Mouse (Mus musculus): ENCODE data around the gene Znhit2. TPM values are rescaled to one million over a fixed set of nuclear protein-coding genes. Genes with fewer than 3 reads are reported as not detected.

The Znhit2 gene
- polyA plus RNA-seq, 3 experiments from 2014 or later, result 5.6 to 11.5 (median 9.4) TPM

DNA sequence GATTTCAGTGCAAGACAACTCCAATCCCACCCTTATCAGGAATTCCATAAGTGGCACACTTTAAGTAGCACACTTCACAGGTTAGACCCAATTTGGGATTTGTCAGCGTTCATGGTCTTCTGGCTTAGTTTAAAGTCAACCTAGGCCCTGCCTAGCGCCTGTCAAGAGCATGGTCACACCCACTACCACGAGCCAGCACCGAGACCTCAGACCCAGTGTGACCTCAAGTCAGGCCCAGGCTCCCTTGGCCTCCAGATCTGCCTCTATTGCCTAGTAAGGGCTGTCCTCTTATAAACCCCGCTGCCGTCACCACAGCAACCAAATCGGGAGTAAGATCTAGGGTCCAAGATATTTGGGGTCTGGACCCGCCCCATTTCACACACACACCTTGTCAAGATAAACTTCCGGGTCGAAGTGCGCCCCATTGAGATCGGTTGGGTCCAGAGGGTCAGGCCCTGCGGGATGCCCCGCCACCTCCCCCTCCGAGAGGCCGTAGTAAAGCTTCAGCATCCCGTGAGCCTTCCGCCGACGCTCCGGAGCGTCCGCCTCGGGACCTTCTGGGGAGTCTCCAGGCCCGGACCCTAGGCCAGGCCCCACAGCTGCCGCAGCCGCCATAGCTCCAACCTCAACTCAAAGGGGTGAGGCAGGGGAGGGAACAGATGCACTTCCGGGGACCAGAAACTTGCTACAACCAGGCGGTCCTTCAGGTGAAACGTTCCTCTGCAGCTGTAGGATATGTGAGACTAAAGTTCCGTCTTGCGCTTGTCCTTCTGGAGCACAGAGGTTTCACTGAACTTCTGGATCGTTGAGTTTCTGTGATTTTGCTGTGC lies 15.8 kb downstream of the Znhit2 start, which contains the start of gene Vps51:
Gene Vps51, minus strand, starts transcription at position 668 of the 830 bp plus-strand sequence.
- peak; percentile 96 for ATAC-seq

DNA sequence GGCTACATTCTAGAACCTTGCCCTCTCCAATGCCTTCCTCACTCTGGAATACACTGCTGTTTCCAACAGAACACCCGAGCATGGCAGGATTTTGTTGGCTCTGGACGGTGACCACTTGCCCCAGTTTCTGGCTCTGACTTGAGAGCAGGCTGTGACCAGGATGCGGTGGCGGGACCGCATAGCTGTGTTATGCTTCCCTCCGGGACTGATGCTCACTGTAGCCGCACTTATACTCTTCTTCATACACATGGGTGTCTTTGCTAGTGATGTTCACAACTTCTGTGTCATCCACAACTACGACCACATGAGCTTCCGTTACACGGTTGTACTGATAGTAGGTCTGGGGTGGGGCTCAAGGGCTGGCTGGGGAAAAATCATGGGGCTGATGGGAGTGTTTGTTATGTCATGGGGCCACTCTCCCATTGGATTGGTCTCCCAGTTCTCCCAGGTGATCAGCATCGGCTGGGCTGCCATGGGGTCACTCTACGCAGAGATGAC lies 19.0 kb downstream of the Znhit2 start, which contains the start of gene Tmem262:
Gene Tmem262, plus strand, starts transcription at position 51 of the 498 bp plus-strand sequence.
- ATAC-seq, result no peak

DNA sequence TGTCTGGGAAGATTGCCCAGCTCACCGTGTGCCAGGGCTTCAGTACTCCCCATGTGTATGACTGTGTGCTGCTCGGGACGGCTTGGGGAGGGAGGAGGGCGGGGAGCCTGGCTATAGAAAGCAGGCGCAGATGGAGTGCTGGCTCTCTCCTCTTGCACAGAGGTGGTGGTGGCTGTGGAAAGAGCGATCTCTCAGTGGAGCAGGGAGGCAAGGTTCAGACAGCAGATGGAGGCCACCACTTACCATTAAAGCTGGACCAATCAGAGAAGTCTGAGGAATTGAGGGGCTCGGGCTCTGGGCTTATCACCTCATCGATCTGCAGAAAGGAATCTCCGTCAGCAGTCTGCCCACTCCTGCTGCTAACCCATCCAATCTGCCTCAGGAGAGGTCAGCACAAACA lies 21.2 kb downstream of the Znhit2 start, which contains the start of gene Gm28374:
Gene Gm28374, minus strand, starts transcription at position 101 of the 400 bp plus-strand sequence.
- no peak for ATAC-seq

DNA sequence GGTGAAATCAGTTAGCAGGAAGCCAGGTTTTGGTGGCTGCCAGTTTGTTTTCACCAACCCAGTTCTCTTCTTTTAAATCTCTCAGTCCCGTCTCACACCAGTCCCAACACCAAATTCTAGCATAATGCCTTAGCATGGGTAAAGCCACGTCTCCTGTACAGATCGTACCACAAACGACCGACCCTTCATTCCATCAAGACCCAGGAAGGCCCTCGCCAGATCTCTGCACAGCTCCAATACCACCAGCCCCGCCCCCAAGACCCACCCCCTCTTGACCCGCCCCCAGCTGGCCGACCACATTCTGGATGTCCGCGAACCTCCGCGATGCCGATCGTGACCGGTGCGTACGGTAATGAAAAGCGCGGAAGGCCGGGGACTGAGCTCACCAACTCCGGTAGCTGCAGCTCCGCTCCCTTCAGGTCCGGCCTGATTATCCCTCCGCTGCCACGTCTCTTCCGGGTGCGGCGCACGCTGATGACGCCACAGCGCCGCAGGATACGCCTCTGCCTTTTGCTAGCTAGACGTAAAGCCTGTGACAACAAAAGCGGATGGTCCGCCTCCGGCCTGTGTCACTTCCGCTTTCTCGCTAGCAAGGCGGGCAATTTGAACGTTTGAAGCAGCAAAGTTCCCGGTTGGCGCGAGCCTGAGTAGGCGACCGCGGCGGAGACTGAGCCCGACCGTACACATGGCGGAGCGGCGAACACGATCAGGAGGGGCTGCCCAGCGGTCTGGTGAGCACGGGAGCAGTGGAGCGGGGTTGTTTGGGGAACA lies 23.7 kb downstream of the Znhit2 start, which contains the start of the genes Zfpl1 and Cdca5:
Gene Zfpl1, minus strand, starts transcription at position 479 of the 771 bp plus-strand sequence.
Gene Cdca5, plus strand, starts transcription at position 506 of the 771 bp plus-strand sequence.
- ATAC-seq, result peak; percentile 87

DNA sequence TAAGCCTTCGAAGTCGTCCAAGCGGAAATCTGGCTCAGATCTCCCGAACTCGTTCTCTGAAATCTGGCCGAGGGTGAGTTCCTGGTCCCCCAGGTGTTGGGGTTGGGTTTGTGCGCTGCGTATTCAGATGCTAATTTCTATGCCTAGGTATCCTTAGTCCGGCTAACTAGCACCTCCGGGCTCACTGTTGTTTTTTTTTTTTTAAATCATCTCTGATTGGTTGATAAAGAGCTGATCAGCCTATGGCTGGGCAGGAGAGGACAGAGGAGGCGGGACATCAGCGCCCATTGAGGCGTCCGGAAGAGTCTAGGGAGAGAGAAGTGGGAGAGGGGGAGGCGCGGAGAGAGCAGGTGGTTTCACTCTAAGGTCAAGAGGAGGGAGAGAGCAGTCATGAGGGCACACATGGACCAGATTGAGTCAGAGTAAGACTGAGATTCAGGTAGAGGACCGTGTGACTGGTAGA lies 24.5 kb downstream of the Znhit2 start:
- ATAC-seq, result peak; percentile 86

DNA sequence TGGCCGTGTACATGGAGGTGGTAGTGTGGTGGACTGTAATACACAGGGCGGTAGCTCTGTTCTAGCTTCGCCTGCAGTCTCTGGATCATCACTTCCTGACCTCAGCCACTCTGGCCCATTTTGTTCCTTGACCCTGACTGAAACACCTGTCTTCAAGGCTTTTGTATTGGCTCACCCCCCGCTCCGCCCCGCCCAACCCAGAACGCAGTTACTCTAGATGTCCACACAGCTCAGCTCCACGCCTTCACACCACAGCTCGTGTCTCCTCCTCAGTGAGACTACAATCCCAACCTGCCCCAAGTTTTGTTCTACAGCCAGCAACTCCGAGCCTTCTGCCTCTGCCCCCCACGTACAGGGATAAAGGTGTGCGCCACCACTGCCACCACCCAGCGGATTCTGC lies 27.8 kb downstream of the Znhit2 start:
- no peak for ATAC-seq

DNA sequence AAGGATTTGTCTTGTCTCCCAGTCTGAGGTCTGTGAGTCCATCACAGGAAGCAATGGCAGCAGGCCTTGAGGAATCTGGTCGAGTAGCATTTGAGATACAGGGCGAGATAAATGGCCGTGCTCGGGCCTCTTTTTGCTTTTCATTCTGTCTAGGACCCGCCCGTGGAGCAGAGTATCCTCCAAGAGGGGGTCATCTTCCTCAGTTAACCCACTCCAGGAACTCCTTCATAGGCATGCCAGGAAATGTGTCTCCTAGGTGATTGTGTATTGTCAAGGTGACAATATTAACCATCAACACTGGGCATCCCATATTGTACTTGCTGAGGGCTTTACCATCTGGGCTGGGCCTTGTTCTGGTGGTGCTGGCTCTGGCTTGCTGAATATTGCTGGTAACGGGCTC lies 33.1 kb downstream of the Znhit2 start, which contains the start of gene AC131692.1:
Gene AC131692.1, plus strand, starts transcription at position 301 of the 400 bp plus-strand sequence.
- no peak for ATAC-seq

DNA sequence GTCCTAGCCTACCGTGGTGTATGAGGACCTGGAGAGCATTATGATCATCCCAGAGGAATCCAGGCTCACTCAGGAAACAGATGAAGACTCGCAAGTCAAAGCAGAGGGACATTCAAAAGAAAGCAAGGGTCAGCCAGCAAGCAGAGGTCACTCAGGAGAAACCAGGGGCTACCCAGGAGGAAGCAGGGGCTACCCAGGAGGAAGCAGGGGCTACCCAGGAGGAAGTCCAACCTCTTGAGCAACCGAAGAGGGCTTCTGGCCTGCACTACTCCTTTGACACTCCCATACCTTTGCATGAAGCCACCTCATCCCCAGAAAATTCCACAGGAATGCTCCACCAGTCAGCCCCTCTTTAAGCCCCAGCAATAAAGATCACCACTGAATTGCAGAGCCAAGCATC lies 36.9 kb downstream of the Znhit2 start:
- ATAC-seq, result no peak

DNA sequence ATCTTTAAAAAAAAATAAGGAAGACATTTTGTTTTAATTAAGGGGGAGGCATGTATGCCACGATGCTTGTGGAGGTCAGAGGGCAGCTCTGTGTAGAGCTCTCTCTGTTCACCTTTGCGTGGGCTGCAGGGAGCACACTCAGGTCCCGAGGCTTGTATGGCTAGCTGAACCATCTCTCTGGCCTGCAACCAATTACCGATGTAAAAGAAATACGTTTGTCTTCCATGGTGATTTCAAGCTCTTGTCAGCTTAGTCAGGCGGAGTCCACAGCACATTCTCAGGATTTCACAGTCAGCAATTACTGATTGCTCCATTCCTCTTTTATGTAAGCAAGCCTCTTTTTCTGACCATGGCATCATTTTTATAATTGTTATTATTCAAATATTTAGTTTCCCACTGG lies 40.2 kb downstream of the Znhit2 start:
- ATAC-seq, result no peak

DNA sequence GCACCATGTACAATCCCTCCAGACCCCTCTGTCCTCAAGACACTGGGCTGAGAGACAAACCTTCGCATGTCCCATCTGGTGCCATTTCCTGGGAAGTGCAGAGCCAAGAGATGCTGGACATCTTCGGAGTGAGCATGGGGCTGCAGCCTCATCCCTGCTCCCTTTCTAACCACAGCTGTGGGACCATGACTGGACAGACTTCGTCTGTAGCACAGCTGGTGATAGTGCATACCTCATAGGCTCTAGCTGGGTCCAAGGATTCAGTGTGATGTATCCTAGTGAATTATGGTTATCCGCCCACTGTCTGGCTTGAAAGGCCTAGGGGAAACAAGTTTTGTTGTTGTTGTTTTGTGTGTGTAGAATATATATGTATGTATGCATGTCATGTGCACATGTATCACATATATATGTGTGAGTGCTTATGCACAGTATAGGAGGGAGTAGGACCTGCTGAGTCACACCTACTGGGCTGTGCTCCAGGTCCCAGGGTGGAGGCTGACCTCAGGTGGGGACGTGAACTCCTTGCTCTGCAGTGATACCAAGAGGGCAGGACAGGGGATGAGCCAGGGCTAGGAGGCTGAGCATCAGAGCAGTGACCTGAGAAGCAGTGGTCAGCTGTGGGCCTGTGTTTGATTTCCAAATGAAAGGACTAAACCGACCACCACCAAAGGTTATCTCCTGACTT lies 41.3 kb downstream of the Znhit2 start:
- no peak for ATAC-seq

DNA sequence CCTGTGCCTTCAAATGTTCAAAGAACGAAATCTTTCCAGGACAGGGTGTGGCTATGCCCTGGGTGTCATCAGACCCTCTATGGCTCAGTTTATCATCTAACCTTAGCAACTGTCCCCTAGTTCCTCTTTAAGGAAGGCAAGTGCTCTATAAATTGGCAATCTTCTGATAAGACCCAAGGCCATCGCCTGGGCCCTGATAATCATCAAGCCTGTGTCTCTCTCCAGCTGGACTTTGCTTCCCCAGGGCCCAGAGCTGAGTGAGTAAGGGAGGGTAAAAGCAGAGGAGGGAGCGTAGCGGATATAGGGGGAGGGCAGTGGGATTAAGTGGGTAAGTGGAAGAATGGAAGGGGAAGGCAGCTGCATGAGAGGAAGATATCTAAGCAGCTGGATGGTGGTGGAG lies 43.5 kb downstream of the Znhit2 start:
- ATAC-seq, result no peak

DNA sequence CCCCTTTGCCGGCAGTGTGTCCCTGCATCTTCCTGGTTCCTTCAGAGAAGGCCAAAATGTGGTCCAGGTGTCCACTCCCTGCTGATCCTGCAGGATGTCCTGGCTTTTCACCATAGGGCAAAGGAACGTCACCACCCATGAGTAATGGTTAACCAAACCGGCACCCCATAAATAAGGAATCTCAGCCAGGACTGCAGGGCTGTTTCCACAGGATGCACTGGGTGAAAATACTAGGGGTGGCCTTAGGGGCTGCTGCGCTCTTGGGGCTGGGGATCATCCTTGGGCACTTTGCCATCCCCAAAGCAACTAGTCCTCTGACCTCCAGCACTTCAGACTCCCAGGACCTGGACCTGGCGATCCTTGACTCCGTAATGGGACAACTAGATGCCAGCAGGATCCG lies 44.6 kb downstream of the Znhit2 start, which contains the start of gene Naaladl1:
Gene Naaladl1, plus strand, starts transcription at position 197 of the 400 bp plus-strand sequence.
- no peak for ATAC-seq

Other genes with a start within 250 kb of the Znhit2 start
- 10 to 100 TPM; 57.3 to 71.3 (median 60.1) TPM for gene Frmd8, start 185.9 kb upstream of the Znhit2 start, polyA plus RNA-seq (2017; shearing (Covaris generic))
- 10 to 100 TPM; 48.8 to 54.8 (median 54.1) TPM for gene Slc25a45, start 183.4 kb upstream of the Znhit2 start, polyA plus RNA-seq (2017; shearing (Covaris generic))
- gene Tigd3, start 167.0 kb upstream of the Znhit2 start, polyA plus RNA-seq (2017; shearing (Covaris generic)), result 1 to 10 TPM in 1 of 3 experiments, under 1 TPM in 2; 0.36 to 1.1 (median 0.66) TPM
- 100 to 1,000 TPM; 157 to 198 (median 189) TPM for gene Dpf2, start 148.2 kb upstream of the Znhit2 start, polyA plus RNA-seq (2017; shearing (Covaris generic))
- under 1 TPM in 2 of 3 experiments, not detected in 1; 0.32 to 0.52 TPM for gene Cdc42ep2, start 136.4 kb upstream of the Znhit2 start, polyA plus RNA-seq (2017; shearing (Covaris generic))
- gene Pola2, start 97.0 kb upstream of the Znhit2 start, polyA plus RNA-seq (2017; shearing (Covaris generic)), result 10 to 100 TPM; 14.2 to 20.4 (median 14.7) TPM
- not detected for gene Slc22a20, start 75.0 kb upstream of the Znhit2 start, polyA plus RNA-seq (2017; shearing (Covaris generic))
- gene Capn1, start 45.3 kb upstream of the Znhit2 start, polyA plus RNA-seq (2017; shearing (Covaris generic)), result 10 to 100 TPM; 41.9 to 48.2 (median 44.7) TPM
- gene Syvn1, start 14.6 kb upstream of the Znhit2 start, polyA plus RNA-seq (2017; shearing (Covaris generic)), result 10 to 100 TPM; 12.6 to 16.5 (median 16.2) TPM
- 10 to 100 TPM; 36.6 to 40.3 (median 36.7) TPM for gene Mrpl49, start 3.4 kb upstream of the Znhit2 start, polyA plus RNA-seq (2017; shearing (Covaris generic))
- gene Fau, start 3.3 kb upstream of the Znhit2 start, polyA plus RNA-seq (2017; shearing (Covaris generic)), result 1,000 to 10,000 TPM; 1,798 to 3,866 (median 2,409) TPM
- gene Tm7sf2, start 7.2 kb downstream of the Znhit2 start, polyA plus RNA-seq (2017; shearing (Covaris generic)), result 1 to 10 TPM; 5.6 to 7.2 (median 6.9) TPM
- gene Vps51, start 16.0 kb downstream of the Znhit2 start, polyA plus RNA-seq (2017; shearing (Covaris generic)), result 10 to 100 TPM; 29.3 to 35.6 (median 31.5) TPM
- not detected for gene Tmem262, start 18.8 kb downstream of the Znhit2 start, polyA plus RNA-seq (2017; shearing (Covaris generic))
- gene Gm28374, start 21.1 kb downstream of the Znhit2 start, polyA plus RNA-seq (2017; shearing (Covaris generic)), result 1 to 10 TPM in 1 of 3 experiments, under 1 TPM in 1, not detected in 1; 0.77 to 1.1 TPM
- 10 to 100 TPM; 32.0 to 47.2 (median 36.9) TPM for gene Zfpl1, start 23.8 kb downstream of the Znhit2 start, polyA plus RNA-seq (2017; shearing (Covaris generic))
- gene Cdca5, start 23.8 kb downstream of the Znhit2 start, polyA plus RNA-seq (2017; shearing (Covaris generic)), result 10 to 100 TPM in 1 of 3 experiments, 1 to 10 TPM in 2; 2.4 to 24.7 (median 4.4) TPM
- under 1 TPM in 1 of 3 experiments, not detected in 2; 0.48 TPM for gene AC131692.1, start 33.2 kb downstream of the Znhit2 start, polyA plus RNA-seq (2017; shearing (Covaris generic))
- under 1 TPM in 1 of 3 experiments, not detected in 2; 0.33 TPM for gene Naaladl1, start 44.6 kb downstream of the Znhit2 start, polyA plus RNA-seq (2017; shearing (Covaris generic))
- gene Sac3d1, start 57.5 kb downstream of the Znhit2 start, polyA plus RNA-seq (2017; shearing (Covaris generic)), result 1 to 10 TPM; 1.4 to 4.4 (median 3.3) TPM
- 10 to 100 TPM; 17.2 to 21.8 (median 20.4) TPM for gene Snx15, start 67.1 kb downstream of the Znhit2 start, polyA plus RNA-seq (2017; shearing (Covaris generic))
- not detected for gene Batf2, start 79.8 kb downstream of the Znhit2 start, polyA plus RNA-seq (2017; shearing (Covaris generic))
- 10 to 100 TPM; 14.3 to 31.0 (median 21.9) TPM for gene Arl2, start 80.4 kb downstream of the Znhit2 start, polyA plus RNA-seq (2017; shearing (Covaris generic))
- under 1 TPM in 2 of 3 experiments, not detected in 1; 0.55 to 0.79 TPM for gene Majin, start 123.2 kb downstream of the Znhit2 start, polyA plus RNA-seq (2017; shearing (Covaris generic))
- gene Gpha2, start 165.2 kb downstream of the Znhit2 start, polyA plus RNA-seq (2017; shearing (Covaris generic)), result not detected
- 1 to 10 TPM; 1.7 to 3.3 (median 2.2) TPM for gene Ppp2r5b, start 174.7 kb downstream of the Znhit2 start, polyA plus RNA-seq (2017; shearing (Covaris generic))
- 10 to 100 TPM in 2 of 3 experiments, 1 to 10 TPM in 1; 8.1 to 12.6 (median 11.5) TPM for gene Atg2a, start 180.5 kb downstream of the Znhit2 start, polyA plus RNA-seq (2017; shearing (Covaris generic))
- gene Ehd1, start 215.5 kb downstream of the Znhit2 start, polyA plus RNA-seq (2017; shearing (Covaris generic)), result 10 to 100 TPM; 10.8 to 36.2 (median 11.4) TPM
- under 1 TPM; 0.15 to 0.36 (median 0.26) TPM for gene Cdc42bpg, start 245.3 kb downstream of the Znhit2 start, polyA plus RNA-seq (2017; shearing (Covaris generic))